Mouse (Mus musculus) heart, embryonic 13.5 days (tissue): ENCODE results near the gene Anxa4. TPM values are rescaled to one million over a fixed set of nuclear protein-coding genes. Genes with fewer than 3 reads are reported as not detected.

Experiments used
- ATAC-seq: fragments of 200-750 bp; cut with Nextera tagmentation; 2 replicates; pipeline ENCODE4 v1.8.0; 2017; ENCODE audit warnings: moderate TSS enrichment; ENCODE audit not compliant: insufficient number of reproducible peaks, low FRiP score, low TSS enrichment; ENCODE audit errors: extremely low read depth
- H3K27ac ChIP-seq: fragments of 300-500 bp; sonication (generic); replicated peaks from 2 replicates; pipeline ENCODE4 v1.5.1; 2015; ENCODE audit warnings: moderate library complexity, mild to moderate bottlenecking, inconsistent platforms
- H3K27me3 ChIP-seq: fragments of 300-500 bp; sonication (generic); replicated peaks from 2 replicates; pipeline ENCODE4 v1.6.1; 2015; ENCODE audit warnings: mild to moderate bottlenecking, inconsistent platforms
- H3K36me3 ChIP-seq: fragments of 300-500 bp; sonication (generic); 2 replicates; pipeline ENCODE4 v1.6.1; 2015; ENCODE audit warnings: mild to moderate bottlenecking, inconsistent platforms
- H3K4me1 ChIP-seq: fragments of 300-500 bp; sonication (generic); 2 replicates; pipeline ENCODE4 v1.6.1; 2015; ENCODE audit warnings: inconsistent platforms
- H3K4me2 ChIP-seq: fragments of 300-500 bp; sonication (generic); 2 replicates; pipeline ENCODE4 v1.6.1; 2015; ENCODE audit warnings: inconsistent platforms, mild to moderate bottlenecking, moderate library complexity
- H3K4me3 ChIP-seq: fragments of 300-500 bp; sonication (generic); 2 replicates; pipeline ENCODE4 v1.5.1; 2015; ENCODE audit warnings: moderate library complexity, mild to moderate bottlenecking, inconsistent platforms
- H3K9ac ChIP-seq: fragments of 300-500 bp; sonication (generic); 2 replicates; pipeline ENCODE4 v1.6.1; 2015; ENCODE audit warnings: inconsistent platforms, mild to moderate bottlenecking, moderate library complexity
- H3K9me3 ChIP-seq: fragments of 300-500 bp; sonication (generic); 2 replicates; pipeline ENCODE4 v1.6.1; 2016; ENCODE audit warnings: inconsistent platforms
- whole genome bisulfite sequencing: fragments of 180-500 bp; shearing (Covaris S2); methylation state at CpG from one replicate; pipeline ENCODE4 v1.1.7; 2015; ENCODE audit warnings: mixed read lengths; 5-methylcytosine and 5-hydroxymethylcytosine counted together
- polyA plus RNA-seq: library from polyadenylated mRNA; unstranded; fragments of >200 nt; fragmentation: Nextera tagmentation; extraction: Ambion mirVana; gene quantifications from 2 replicates; pipeline ENCODE4 v1.2.1, GENCODE M21; 2015

The Anxa4 gene
- polyA plus RNA-seq, 1 experiment from 2014 or later: 20.1 TPM

DNA sequence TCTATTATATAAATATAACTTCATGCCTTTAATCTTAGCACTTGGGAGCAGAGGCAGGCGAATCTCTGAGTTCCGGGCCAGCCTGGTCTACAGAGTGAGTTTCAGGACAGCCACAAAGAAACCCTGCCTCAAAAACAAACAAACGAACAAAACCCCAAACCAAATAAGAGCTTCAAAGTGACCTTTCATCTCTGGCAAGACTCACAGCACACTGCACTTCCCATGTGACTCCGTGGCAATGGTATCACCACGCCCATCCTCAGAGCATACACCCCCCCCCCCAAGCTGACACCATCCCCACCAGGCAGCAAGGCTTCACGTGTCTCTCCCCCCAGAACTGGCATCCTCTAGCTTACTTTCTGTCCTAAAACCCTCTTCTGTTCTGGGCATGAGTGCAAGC, 95.5 kb downstream of the Anxa4 start:
- no peak overlapping the region for H3K27ac ChIP-seq
- H3K4me1 ChIP-seq: no peaks in the 10 kb centered on the region
- no peak overlapping the region for H3K4me3 ChIP-seq
- H3K4me2 ChIP-seq: no peak overlapping the region
- 78% methylated on average over 6 of the region's 6 CpGs for WGBS
- peaks cover 84% of the 10 kb centered on the region for H3K36me3 ChIP-seq
- no peaks in the 10 kb centered on the region for H3K27me3 ChIP-seq
- no peaks in the 10 kb centered on the region for H3K9me3 ChIP-seq
- H3K9ac ChIP-seq: no peak overlapping the region
- ATAC-seq: no peak

DNA sequence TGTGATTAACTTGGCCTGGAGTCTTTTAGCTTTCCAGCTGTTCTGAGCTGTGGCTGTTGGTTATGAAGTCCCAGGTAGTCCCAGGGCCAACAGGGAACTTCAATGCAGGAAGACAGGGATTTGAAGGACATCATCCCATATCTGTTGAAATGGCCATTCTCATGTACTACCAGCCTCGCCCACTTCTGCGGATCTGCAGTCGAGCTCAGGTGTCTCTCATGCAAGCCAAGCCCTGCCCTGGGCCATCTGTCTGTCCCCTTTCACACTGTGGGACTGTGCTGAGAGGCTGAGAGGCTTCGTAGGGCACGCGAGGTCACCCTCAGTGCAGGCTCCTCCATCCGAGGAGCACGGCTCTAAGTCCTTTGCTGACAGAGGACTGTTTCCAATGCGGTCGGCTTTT, 97.2 kb downstream of the Anxa4 start:
- ATAC-seq: no peak
- Histone ChIP-seq H3K9ac (no peak overlapping the region), H3K4me1 (no peaks in the 10 kb centered on the region)

GRCm38 (mm10) chr6:86694465-86694864, 98.9 kb downstream of the Anxa4 start:
- H3K36me3 ChIP-seq: peaks cover 78% of the 10 kb centered on the region

More for the DNA sequence above, 97.2 kb downstream of the Anxa4 start:
- 81% methylated on average over 10 of the region's 10 CpGs for WGBS
- H3K36me3 ChIP-seq: peaks cover 78% of the 10 kb centered on the region
- no peak overlapping the region for H3K27ac ChIP-seq
- H3K4me2 ChIP-seq: no peak overlapping the region
- H3K27me3 ChIP-seq: no peaks in the 10 kb centered on the region
- H3K9me3 ChIP-seq: no peaks in the 10 kb centered on the region
- no peak overlapping the region for H3K4me3 ChIP-seq

DNA sequence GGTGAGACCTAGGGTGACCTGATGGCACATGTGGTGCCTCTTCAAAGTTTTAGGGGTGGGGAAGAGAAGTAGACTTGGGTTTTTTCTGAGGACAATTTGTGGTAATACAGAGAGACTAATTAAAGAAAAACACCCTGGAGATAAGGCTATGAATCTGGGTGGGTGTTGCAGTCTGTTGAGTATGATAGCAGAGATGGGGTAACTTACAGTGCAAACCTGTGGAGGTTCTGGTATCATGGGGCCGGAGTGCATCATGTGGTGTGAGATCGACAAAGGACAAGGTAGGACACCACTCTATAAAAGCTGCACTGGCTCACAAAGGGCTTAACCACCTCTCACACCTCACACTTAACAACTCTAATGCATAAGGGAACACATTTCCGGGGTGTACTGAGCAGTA, 103.7 kb downstream of the Anxa4 start:
- H3K36me3 ChIP-seq: peaks cover 37% of the 10 kb centered on the region
- no peak overlapping the region for H3K4me3 ChIP-seq
- no peak overlapping the region for H3K27ac ChIP-seq
- 0 out of 2 replicates have a peak, but pooled peaks cover 4% of the 10 kb centered on the region for H3K4me1 ChIP-seq
- 85% methylated on average over 3 of the region's 3 CpGs for WGBS
- H3K9ac ChIP-seq: no peak overlapping the region
- no peak overlapping the region for H3K4me2 ChIP-seq
- no peaks in the 10 kb centered on the region for H3K27me3 ChIP-seq
- H3K9me3 ChIP-seq: no peaks in the 10 kb centered on the region
- no peak for ATAC-seq

More at GRCm38 (mm10) chr6:86694465-86694864, 98.9 kb downstream of the Anxa4 start:
- Histone ChIP-seq H3K9ac (no peak overlapping the region), H3K27me3 (no peaks in the 10 kb centered on the region), H3K27ac (no peak overlapping the region), H3K9me3 (no peaks in the 10 kb centered on the region), H3K4me1 (no peaks in the 10 kb centered on the region), H3K4me3 (no peak overlapping the region), H3K4me2 (no peak overlapping the region)
- no peak for ATAC-seq

- H3K4me3 ChIP-seq: no peak overlapping the region
- peaks cover 15% of the 10 kb centered on the region for H3K4me1 ChIP-seq
- ATAC-seq: no peak
- H3K4me2 ChIP-seq: no peak overlapping the region
- no peak overlapping the region for H3K9ac ChIP-seq
- no peak overlapping the region for H3K27ac ChIP-seq
- H3K36me3 ChIP-seq: peaks cover 36% of the 10 kb centered on the region
- H3K27me3 ChIP-seq: no peaks in the 10 kb centered on the region
- H3K9me3 ChIP-seq: no peaks in the 10 kb centered on the region
- 49% methylated on average over 1 of the region's 1 CpGs for WGBS
Measured at GRCm38 (mm10) chr6:86686971-86687370, 106.4 kb downstream of the Anxa4 start.

Other genes starting within 250 kb of the Anxa4 start
- gene Asprv1, start 165.4 kb downstream of the Anxa4 start, polyA plus RNA-seq: 0.09 TPM in 2 replicates
- gene Mxd1, start 124.4 kb downstream of the Anxa4 start, polyA plus RNA-seq: 8.5 and 10.0 TPM in 2 replicates
- gene Snrnp27, start 109.1 kb downstream of the Anxa4 start, polyA plus RNA-seq: 72.2 and 81.7 TPM in 2 replicates
- gene Gmcl1, start 60.2 kb downstream of the Anxa4 start, polyA plus RNA-seq: 14.7 and 14.9 TPM in 2 replicates
- 16.1 and 18.2 TPM in 2 replicates for gene Aak1, start 55.9 kb upstream of the Anxa4 start, polyA plus RNA-seq
- 88.8 and 105 TPM in 2 replicates for gene Nfu1, start 215.7 kb upstream of the Anxa4 start, polyA plus RNA-seq
- 11.7 and 12.1 TPM in 2 replicates for gene Gfpt1, start 249.3 kb upstream of the Anxa4 start, polyA plus RNA-seq